Comparison of ENCODE assay signal across 23 mouse cellular contexts in the genomic region with DNA sequence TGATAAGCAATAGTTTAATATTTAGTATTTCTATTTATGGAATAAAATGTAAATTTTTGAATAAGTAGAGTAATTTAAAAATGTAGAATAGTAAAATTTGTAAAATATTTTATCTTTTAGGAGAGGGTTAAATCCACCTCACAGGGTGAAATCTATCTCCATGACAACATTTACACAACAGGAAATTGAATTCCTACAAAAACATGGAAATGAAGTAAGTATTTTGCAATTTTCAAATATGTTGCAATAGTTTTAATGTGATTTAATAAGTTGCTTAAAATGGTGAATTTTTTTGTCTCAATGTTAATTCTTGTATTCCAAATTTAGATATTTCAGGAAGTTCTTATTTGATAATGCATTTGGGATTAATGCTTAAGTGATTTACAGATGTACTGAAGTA. TPM values are rescaled to one million over a fixed set of nuclear protein-coding genes. Genes with fewer than 3 reads are reported as not detected.
"Had no signal": no experiment of that assay in that cellular context is flagged by ENCODE, and none has a peak within 500 bp of the region (broad histone marks: within the 10 kb centered on the region; RNA-seq: fewer than 3 reads in every experiment).

No protein-coding gene starts in this region.

- H3K4me2 ChIP-seq: liver, embryonic 15.5 days; lung, embryonic 15.5 days; midbrain, embryonic 12.5 days; neural tube, embryonic 13.5 days; neural tube, embryonic 15.5 days had no signal

- H3K9me3 ChIP-seq: liver, embryonic 15.5 days; lung, embryonic 15.5 days; midbrain, embryonic 10.5 days; midbrain, embryonic 12.5 days; neural tube, embryonic 13.5 days; neural tube, embryonic 15.5 days had no signal

- H3K4me3 ChIP-seq: liver, embryonic 15.5 days; lung, embryonic 15.5 days; midbrain, embryonic 10.5 days; midbrain, embryonic 12.5 days; myocyte; neural tube, embryonic 13.5 days; neural tube, embryonic 15.5 days had no signal

- H3K4me1 ChIP-seq: lung, embryonic 15.5 days; midbrain, embryonic 10.5 days; midbrain, embryonic 12.5 days; neural tube, embryonic 13.5 days; neural tube, embryonic 15.5 days had no signal

- ATAC-seq: liver, postnatal 0 days; midbrain, embryonic 16.5 days had no signal

- H3K9ac ChIP-seq: liver, embryonic 15.5 days; liver, postnatal 0 days; lung, embryonic 15.5 days; midbrain, embryonic 12.5 days; neural tube, embryonic 13.5 days; neural tube, embryonic 15.5 days had no signal

- DNase-seq: liver, postnatal 0 days; lung, adult 2 months; lung, postnatal 10 days; midbrain, embryonic 14.5 days; retina, postnatal 1 day; right cerebral cortex, adult 18-20 months; right cerebral cortex, postnatal 25 days; right cerebral cortex, postnatal 4 days; spleen, adult 18-20 months; thymus, adult 18-20 months; thymus, postnatal 14 days; thymus, postnatal 36 days had no signal

- H3K27me3 ChIP-seq: liver, embryonic 15.5 days; lung, embryonic 15.5 days; midbrain, embryonic 12.5 days; neural tube, embryonic 13.5 days; neural tube, embryonic 15.5 days had no signal

- H3K36me3 ChIP-seq: lung, embryonic 15.5 days had no signal

- H3K27ac ChIP-seq: liver, embryonic 15.5 days; lung, embryonic 15.5 days; midbrain, embryonic 10.5 days; midbrain, embryonic 12.5 days; neural tube, embryonic 13.5 days; neural tube, embryonic 15.5 days had no signal

RNA-seq across cellular contexts. Expression of a gene that starts 54.9 kb away (rescaled TPM):
- total RNA-seq: megakaryocyte-erythroid progenitor cell, adult 5-6 weeks had no signal
- polyA plus RNA-seq: liver, postnatal 0 days; midbrain, embryonic 12.5 days; midbrain, embryonic 16.5 days; myocyte; neural tube, embryonic 11.5 days; stomach, embryonic 14.5 days had no signal
